Mouse (Mus musculus) neutrophil, adult 5-6 weeks (primary cell): ENCODE results near the gene Grm1. TPM values are rescaled to one million over a fixed set of nuclear protein-coding genes. Genes with fewer than 3 reads are reported as not detected.

Experiments
- ATAC-seq: fragments of 151-379, 151-347 bp; 2 replicates; pipeline ENCODE4 v1.8.0; 2017; ENCODE audit warnings: mild to moderate bottlenecking, moderate TSS enrichment; ENCODE audit not compliant: insufficient number of reproducible peaks, poor library complexity, low FRiP score, severe bottlenecking; ENCODE audit errors: extremely low read depth
- total RNA-seq: library from RNA; stranded (forward); fragments of 200-1000 nt; gene quantifications from 2 replicates; pipeline ENCODE4 v1.2.3, GENCODE M21; 2017

The Grm1 gene
- total RNA-seq, 1 experiment from 2014 or later, result 4.3 TPM

DNA sequence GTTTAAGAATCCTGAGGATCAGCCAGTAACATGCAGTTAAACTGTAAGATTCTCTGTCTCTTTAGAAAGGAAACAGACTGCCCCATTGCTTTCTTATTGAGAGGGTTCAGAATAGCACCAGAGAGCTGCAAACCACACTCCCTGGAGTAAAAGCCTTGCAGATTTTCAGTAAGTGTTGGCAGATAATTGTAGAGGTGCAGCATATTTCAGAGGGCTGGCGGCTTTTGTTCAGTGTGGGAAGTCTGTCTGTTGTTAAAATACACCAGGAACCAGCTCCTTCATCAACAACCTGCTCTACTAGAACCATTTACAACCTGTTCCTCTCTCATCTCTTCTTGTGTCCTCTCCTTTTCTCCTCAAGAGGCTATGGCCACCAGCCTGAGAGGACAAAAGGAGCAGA lies 331.1 kb downstream of the Grm1 start:
- no peak for ATAC-seq

DNA sequence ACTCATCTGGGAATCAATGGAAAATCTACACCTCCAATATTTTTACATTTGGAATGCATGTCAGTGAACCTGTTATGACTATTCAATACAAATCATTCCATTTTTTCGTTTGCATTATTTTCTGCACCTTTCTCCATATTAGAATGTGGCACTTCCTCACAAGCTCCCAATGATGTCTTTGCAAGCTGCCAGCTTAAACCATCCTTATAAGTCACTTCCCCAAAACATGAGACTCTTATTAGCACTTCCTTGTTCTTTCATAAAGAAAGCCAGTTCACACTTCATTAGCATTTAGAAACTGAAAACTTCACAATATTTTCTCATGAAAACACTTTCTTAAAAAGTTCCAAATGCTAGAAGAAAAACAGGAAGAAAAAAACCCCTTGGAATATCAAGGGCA lies 338.1 kb downstream of the Grm1 start:
- ATAC-seq, result peak; percentile 53; the same call in 1 of the 2 replicates

DNA sequence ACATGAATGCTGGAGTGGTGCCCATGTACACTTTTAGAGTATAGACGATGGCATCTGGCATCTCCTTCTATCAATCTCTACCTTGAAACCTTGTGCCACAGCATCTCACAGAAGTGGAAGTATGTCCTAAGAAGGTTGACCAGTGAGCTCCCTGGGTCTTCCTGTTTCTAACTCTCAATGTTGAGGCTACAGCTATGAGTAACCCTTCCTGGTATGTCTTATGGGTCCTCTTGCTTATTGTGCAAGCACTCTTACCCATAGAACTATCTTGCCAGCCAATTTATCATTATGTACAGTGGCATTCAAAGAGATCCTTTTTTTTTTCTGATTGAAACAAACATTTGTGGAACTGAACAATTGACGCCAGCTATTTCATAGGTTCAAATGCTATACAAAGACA lies 340.0 kb downstream of the Grm1 start:
- ATAC-seq, result peak; percentile 85

DNA sequence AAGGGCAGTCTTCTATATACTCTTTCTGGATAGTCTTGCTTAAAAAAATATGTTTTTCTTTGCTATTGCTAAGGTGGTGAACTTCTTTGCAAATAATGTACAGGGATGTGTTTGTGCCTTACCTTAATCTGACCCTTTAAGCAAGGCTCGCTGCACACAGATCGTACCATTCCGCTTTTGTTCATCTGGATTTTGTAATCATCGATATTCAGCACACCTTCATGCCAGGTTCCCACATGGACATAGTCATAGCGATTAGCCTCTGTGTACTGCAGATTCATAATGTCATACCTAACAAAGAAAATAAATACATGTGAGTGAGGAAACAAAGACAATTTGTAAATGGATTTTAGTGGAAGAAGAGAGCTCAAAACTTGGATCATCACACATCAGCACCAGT lies 340.8 kb downstream of the Grm1 start:
- ATAC-seq, result no peak

DNA sequence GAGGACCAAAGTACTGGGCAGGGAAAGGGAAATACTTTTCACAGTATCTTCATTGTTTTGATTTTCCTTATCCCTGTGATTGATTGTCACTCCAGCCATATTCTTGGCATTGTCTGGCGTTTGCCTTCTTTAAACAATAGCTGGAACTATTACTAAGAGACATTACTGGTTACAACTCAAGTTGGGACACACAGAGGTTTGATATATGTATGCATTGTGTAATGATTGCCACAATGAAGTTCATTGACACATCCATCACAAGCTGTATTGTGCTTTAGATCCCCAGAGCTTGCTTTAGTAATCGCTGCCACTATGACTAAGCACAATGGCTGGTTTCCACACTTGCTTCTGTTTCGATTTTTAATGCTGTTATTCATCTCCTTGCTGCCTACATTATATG lies 341.4 kb downstream of the Grm1 start:
- ATAC-seq, result peak; percentile 44; the same call in 1 of the 2 replicates

DNA sequence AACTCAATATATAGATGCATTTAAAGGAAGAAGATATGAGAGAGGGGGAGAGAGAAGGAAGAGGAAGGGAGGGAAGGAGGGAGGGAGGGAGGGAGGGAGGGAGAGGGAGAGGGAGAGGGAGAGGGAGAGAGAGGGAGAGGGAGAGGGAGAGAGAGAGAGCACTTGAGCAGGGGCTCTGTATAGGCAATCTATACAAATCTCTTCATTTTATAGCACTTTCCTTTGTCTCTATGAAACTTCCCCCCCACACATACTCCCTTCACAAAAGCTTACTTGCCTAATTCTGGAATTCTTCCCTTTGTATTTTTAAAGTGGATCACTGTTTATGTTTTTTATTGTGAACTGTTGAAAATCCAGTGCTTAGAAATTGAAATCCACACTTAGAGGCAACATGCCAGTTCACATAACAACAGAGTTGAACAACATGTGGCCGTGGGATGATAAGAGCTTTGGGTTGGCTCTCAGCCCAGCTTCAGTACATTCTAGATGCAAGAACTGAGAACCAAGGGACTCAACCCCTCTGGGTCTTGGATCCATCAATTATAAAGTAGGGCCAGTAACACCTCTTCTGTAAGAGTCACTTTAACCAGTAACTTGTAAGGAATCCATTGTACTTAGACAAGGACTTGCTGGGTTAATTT lies 345.0 kb downstream of the Grm1 start:
- no peak for ATAC-seq

DNA sequence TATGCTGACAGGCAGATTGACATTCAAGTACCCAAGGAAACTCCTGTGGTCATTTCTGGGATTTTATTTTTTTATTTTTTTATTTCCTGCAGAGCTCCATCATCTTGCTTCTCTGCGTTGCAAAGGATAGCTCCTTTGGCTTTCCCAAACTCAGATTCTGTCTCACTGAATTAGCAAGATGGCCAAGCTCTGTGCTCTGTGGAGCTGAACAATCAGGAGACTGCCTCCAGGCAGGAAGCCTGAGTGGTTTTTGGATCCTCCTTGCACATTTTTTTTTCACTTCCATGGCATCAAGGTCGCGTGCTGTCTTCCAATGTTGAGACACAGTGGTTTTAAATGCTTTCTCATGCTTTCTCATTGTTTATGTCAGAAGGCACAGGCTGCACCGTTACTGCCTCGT lies 347.6 kb downstream of the Grm1 start:
- no peak for ATAC-seq

DNA sequence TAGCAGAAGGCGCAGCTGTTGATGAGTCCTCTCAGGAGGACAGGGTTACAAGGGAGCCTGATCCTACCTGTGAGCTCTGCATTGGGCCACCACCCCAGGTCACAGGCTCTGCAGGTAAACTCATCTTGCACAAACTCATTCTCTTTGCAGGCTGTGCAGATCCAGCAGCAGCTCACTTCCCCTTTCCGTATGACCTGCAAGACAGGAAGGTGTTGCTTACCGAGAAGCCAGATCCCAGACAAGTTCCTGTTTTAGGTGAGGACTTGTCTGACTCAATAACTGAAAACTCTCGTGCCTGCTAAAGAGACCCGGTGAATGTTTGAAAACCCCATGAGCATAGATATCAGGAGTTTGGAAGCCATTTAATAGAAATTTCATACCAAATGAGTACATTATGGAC lies 349.1 kb downstream of the Grm1 start:
- peak; percentile 99 for ATAC-seq

DNA sequence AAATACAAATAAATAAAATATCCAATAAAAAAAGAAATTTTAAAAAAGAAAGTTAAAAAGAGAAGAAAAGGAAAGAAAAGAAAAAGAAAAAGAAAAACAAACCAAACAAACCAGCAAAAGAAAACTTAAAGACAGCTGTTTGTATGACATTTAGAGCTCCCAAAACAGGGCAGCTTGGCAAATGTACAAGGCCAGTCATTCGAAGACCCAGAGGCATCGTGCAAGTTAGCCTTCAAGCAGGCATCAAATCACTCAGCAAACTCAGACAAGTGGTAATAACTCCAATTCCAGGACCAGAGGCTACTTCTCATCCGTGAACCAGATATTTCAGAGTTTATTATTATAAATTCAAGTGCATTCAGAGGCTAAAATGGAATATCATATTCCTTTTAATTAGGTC lies 355.7 kb downstream of the Grm1 start:
- ATAC-seq, result no peak

DNA sequence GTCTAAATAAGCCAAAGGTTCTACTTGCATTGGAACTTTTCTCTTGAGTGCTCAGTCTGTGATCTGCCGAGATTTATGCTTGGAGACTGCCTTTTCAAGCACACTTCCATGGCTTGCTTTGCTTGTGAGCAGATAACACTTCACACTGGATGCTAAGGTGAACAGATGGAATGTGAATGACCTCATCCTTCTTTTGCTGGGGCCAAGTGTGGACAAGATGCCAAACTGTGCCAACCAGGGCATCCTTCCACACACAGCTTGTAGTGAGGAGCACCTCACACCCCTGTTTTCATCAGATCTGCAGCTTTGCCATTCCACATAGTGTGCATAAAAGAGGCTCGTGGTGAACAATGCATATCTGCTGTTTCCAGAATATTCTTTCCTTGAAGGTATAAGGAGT lies 371.3 kb downstream of the Grm1 start:
- no peak for ATAC-seq

DNA sequence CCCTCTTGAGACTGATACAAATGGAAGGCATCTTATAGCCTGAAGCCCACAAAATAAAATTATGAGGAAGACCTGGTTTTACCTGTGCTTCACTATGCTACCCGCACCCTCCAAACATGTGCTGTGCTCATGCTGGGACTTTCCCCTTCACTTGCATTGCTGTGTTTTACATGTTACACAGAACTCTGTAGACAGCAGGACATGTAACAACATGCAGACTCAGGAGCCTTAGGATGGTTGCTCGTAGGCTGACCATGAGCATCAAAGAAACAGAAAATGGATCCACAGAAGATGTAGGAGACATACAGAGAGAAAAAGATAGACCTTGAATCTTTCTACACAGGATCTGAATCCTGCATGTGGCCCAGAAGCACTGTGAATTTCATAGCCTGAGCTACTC lies 371.8 kb downstream of the Grm1 start:
- no peak for ATAC-seq

DNA sequence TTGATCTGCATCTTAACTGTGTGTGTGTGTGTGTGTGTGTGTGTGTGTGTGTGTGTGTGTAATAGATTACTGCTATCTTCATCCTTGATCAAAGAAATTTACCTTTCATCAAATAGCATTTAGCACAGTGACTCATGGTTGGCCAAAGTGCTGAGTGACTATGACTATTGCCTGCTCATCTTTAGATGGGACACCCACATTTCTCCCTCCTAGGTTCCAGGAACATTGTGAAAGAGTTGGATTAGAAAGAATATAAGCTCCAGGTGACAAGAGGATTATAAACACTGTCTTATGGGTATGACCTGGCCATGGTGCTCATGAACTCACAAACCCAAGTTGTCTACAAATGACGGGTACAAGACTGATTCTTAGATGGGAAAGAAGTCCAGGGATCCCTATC lies 374.1 kb downstream of the Grm1 start:
- ATAC-seq, result no peak

DNA sequence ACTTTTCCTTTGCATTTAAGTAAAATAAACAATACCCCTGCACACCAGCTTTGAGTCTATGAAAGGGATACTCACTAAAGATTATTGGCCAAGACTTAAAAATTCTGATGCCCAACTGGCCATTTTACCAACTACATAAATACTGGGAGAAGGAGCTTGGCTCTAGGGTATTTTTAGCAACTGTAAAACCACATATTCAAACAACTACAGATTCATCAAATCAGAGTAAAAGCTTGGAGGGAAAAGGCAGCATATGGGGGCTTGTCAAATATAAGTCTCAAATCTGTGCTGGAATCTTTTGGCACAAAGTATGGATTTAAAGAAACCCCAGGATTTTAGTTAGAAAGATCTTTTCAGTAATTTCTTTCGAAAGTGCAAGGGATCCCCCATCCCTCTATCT lies 380.8 kb downstream of the Grm1 start:
- ATAC-seq, result no peak

DNA sequence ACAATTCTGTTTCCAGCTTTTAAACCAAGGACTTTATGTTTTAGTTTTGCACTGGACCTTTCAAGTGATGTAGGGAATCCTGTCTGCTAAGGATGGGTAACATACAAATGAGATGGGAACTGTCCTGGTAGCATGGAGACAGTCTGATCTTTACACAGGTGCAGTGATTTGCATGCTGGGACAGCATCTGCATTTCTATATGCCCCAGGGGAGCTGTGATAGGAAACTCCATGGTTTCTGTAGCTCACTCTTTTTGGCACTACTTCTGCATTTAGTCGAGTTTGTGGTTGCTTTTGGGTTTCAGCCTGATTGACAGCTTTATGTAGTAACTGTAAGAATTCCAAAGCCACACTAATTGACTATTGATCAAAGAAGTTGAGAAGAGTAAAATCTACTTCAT lies 381.3 kb downstream of the Grm1 start:
- no peak for ATAC-seq

DNA sequence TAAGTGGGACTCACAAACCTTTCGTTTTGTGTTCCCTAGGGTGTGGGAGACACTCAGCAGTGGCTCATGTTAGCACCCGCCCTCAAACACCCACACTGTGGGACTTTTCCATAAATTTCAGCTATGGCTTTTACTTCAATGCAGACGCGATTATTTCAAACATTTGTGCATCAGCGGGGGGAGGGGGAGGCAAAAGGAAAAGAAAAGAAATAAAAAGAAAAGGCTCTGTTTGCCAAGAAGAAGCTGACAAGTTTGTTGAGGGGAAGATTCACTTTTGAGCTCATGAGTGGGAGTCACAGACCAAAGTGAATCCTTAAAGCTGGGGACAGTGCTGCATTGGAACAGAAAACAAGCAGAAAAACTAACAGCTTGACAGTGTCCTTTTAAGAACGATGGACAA lies 384.7 kb downstream of the Grm1 start:
- no peak for ATAC-seq

DNA sequence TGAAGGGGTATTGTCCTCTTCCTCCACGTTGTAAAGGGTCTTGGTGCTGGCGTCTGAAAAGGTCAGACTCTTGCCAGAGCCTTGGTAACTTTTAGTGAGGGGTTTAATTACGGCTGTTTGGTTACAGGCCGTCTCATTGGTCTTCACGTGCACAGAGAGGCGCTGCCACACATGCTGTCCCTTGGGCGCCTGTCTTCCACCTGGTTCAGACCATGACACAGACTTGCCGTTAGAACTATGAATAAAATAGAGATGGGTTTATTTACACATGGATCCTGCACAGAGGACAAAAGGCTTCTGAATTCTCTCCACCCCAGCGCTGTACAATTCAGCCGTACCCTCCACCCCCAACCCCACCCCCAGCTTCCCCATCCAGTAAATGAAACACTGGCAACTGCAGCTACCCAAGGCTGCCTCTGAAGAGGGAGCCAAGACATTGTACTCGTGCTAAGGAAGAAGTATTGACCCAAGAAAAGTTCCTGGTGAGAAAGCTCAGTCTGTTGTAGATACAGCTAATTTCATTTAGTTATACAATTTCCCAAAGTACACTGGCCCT lies 392.4 kb downstream of the Grm1 start:
- no peak for ATAC-seq

DNA sequence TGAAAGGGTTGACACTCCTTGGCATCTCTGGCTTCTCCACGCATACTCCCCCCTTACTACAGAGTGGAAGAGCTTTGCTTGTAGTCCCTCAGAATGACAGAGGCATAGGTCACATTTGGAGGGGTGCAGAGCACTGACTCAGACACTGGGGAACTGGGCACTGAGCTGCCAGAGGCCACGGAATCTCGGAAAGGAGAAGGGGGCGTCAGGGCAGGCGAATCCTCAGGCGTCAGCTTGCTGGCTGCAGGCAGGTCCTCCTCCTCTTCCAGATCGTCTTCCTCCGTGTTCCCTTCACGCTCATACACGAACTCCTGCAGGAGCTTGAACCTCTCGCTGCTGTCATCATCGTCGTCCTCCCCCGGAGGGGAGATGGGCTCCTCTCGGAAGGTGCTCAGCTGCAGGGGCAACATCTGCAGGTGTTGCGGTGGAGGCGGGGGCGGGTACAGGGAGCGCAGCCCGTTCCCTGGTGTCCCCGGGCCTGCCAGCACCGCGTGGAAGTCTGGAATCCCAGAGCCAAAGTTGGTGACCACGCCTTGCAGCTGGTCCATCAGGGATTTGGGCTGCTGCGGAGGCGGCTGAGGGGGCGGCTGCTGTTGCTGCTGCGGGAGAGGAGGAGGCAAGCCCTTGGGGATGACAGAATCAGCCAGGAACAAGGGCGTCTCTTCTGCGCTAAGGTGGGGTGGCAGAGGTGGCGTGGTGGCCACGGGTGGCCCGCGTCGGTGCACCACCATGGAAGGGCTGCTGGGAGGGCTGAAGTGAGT lies 393.1 kb downstream of the Grm1 start:
- 0 out of 2 replicates have a peak, but pooled peaks have one; percentile 13 for ATAC-seq

DNA sequence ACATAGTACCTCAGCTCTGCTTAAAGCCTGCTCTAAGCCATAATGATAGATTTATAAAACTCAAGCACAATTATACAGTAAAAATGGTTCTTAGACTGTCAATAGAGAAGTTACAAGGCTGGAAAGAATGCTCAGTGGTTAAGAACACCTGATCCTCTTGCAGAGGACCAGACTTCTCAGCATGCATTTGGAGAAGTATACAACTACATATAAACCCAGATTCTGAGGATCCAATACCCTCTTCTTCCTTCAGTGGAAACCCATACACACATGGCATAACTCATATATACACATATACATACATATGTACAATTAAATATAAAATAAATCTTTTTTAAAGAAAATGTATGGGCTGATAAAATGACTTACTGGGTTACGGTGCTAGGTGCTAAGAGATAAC lies 401.1 kb downstream of the Grm1 start, which contains the start of gene Gm10944:
Gene Gm10944 (plus strand): TSS at position 301 of the 400 bp plus-strand sequence.
- no peak for ATAC-seq

DNA sequence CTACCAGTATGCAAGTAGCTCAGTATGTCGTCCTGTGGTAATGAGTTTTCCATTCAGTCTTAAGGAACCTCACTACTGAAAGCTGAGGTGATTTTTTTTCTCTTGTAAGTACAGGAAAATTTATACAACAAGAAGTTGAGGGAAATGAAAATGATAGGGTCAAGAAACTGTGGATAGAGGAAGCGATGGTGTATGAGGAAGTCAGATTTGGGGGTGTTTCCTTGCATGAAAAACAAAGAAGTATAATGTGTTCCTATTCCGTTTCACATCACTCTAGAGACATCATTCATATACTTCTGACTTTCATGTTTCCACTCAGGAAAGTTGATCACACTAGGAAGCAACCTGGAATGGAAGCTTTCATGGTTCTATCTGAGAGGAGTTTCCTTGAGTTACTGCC lies 422.2 kb downstream of the Grm1 start:
- no peak for ATAC-seq

DNA sequence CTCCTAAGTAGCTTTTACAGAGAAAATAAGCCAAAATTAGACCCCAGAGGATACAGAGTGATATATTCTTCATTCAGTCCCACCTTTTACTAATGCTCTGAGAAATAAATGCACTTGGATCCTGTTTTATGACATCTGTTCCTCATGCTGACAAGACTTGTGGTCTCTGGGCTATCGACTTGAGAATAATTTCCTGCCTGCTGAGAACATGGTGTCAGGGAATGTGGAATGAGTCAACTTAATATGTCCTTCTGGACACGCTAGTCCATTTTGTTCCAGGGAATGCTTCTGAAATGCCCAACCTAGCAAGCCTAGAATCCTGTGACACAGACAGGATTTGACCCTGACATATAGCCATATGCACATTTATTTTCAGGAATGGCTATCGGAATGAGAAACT lies 423.0 kb downstream of the Grm1 start:
- no peak for ATAC-seq
